Mouse (Mus musculus) bone marrow, adult 2 months (tissue): ENCODE data around the gene Ing1. TPM values are rescaled to one million over a fixed set of nuclear protein-coding genes. Genes with fewer than 3 reads are reported as not detected.

ENCODE experiments used
- H3K27ac ChIP-seq: fragments of 200-500 bp; 2 replicates; pipeline ENCODE4 v1.5.1; 2012; ENCODE audit warnings: low read depth, mild to moderate bottlenecking, control low read depth, inconsistent platforms, low read length; ENCODE audit not compliant: control insufficient read depth, poor library complexity, insufficient read depth
- H3K4me1 ChIP-seq: fragments of 200-500 bp; 2 replicates; pipeline ENCODE4 v1.6.1; 2011; ENCODE audit warnings: low read length; ENCODE audit not compliant: control insufficient read depth, insufficient read depth
- H3K4me3 ChIP-seq: fragments of 200-500 bp; replicated peaks from 2 replicates; pipeline ENCODE3; 2011; ENCODE audit warnings: mild to moderate bottlenecking, low read depth, low read length, control low read depth; ENCODE audit not compliant: control insufficient read depth
- CTCF ChIP-seq: fragments of 200-500 bp; IDR thresholded peaks from 2 replicates; pipeline ENCODE4 v1.5.1; 2011; ENCODE audit warnings: low read length, control low read depth; ENCODE audit not compliant: control insufficient read depth, insufficient read depth
- POLR2A ChIP-seq: fragments of 200-500 bp; IDR thresholded peaks from 2 replicates; pipeline ENCODE4 v1.6.1; 2011; ENCODE audit warnings: low read depth, mild to moderate bottlenecking, control low read depth, low read length, borderline replicate concordance; ENCODE audit not compliant: control insufficient read depth
- WGBS: fragments of 180-500 bp; shearing (Covaris S2); methylation state at CpG from one replicate; pipeline ENCODE4 v1.1.7; 2018; 5-methylcytosine and 5-hydroxymethylcytosine counted together
- polyA plus RNA-seq: library from polyadenylated mRNA; stranded (reverse); fragments of >200 nt; gene quantifications from 2 replicates; pipeline ENCODE4 v1.2.4, GENCODE M21; 2011; ENCODE audit warnings: low replicate concordance; ENCODE audit not compliant: missing spikeins, insufficient read depth, insufficient read length

Gene Ing1
- polyA plus RNA-seq, 1 experiment, result 44.7 TPM

GRCm38 (mm10) chr8:11591837-11592236, 36.5 kb downstream of the Ing1 start:
- WGBS, result 51% methylated on average over 4 of the region's 4 CpGs
- no peak overlapping the region for H3K4me3 ChIP-seq
- TF ChIP-seq CTCF (no peak), POLR2A (no peak)

GRCm38 (mm10) chr8:11592296-11592695, 36.9 kb downstream of the Ing1 start:
- Histone ChIP-seq H3K4me3 (peak overlapping the region; percentile 0), H3K4me1 (no peaks in the 10 kb centered on the region)

More at GRCm38 (mm10) chr8:11591837-11592236, 36.5 kb downstream of the Ing1 start:
- Histone ChIP-seq H3K27ac (no peak overlapping the region), H3K4me1 (no peaks in the 10 kb centered on the region)

GRCm38 (mm10) chr8:11593222-11593884, 38.0 kb downstream of the Ing1 start:
- 58% methylated on average over 12 of the region's 12 CpGs for WGBS
- Histone ChIP-seq H3K4me1 (no peaks in the 10 kb centered on the region), H3K4me3 (no peak overlapping the region), H3K27ac (no peak overlapping the region)
- TF ChIP-seq CTCF (no peak), POLR2A (no peak)

More at GRCm38 (mm10) chr8:11592296-11592695, 36.9 kb downstream of the Ing1 start:
- 2% methylated on average over 13 of the region's 13 CpGs for WGBS
- TF ChIP-seq POLR2A (no peak), CTCF (no peak)
- no peak overlapping the region for H3K27ac ChIP-seq

- Histone ChIP-seq H3K27ac (no peak overlapping the region), H3K4me1 (no peaks in the 10 kb centered on the region), H3K4me3 (no peak overlapping the region)
- 35% methylated on average over 5 of the region's 5 CpGs for WGBS
- TF ChIP-seq CTCF (no peak), POLR2A (no peak)
Observed at GRCm38 (mm10) chr8:11600301-11600951, 45.1 kb downstream of the Ing1 start.

- TF ChIP-seq CTCF (peak; percentile 74), POLR2A (no peak)
Observed at GRCm38 (mm10) chr8:11602006-11602680, 46.8 kb downstream of the Ing1 start.

GRCm38 (mm10) chr8:11608848-11609247, 53.5 kb downstream of the Ing1 start:
- H3K4me1 ChIP-seq, result no peaks in the 10 kb centered on the region
- no peak overlapping the region for H3K4me3 ChIP-seq
- 93% methylated on average over 9 of the region's 9 CpGs for WGBS
- no peak overlapping the region for H3K27ac ChIP-seq
- TF ChIP-seq CTCF (no peak), POLR2A (no peak)

More at GRCm38 (mm10) chr8:11602006-11602680, 46.8 kb downstream of the Ing1 start:
- Histone ChIP-seq H3K4me3 (no peak overlapping the region), H3K27ac (no peak overlapping the region), H3K4me1 (no peaks in the 10 kb centered on the region)
- WGBS, result 31% methylated on average over 14 of the region's 14 CpGs

Other genes starting within 250 kb of the Ing1 start
- 3.9 and 4.4 TPM in 2 replicates for gene Col4a2, start 242.8 kb upstream of the Ing1 start, polyA plus RNA-seq
- 6.7 and 12.7 TPM in 2 replicates for gene Col4a1, start 242.7 kb upstream of the Ing1 start, polyA plus RNA-seq
- 3.3 and 6.2 TPM in 2 replicates for gene Rab20, start 76.9 kb upstream of the Ing1 start, polyA plus RNA-seq
- 32.5 and 74.0 TPM in 2 replicates for gene Naxd, start 58.1 kb upstream of the Ing1 start, polyA plus RNA-seq
- 22.0 and 32.7 TPM in 2 replicates for gene Cars2, start 4.8 kb upstream of the Ing1 start, polyA plus RNA-seq
- gene Ankrd10, start 80.2 kb downstream of the Ing1 start, polyA plus RNA-seq, result 12.5 and 29.8 TPM in 2 replicates
- gene 1700016D06Rik, start 145.5 kb downstream of the Ing1 start, polyA plus RNA-seq, result not detected in 2 replicates
- gene Arhgef7, start 172.2 kb downstream of the Ing1 start, polyA plus RNA-seq, result 8.3 and 18.6 TPM in 2 replicates